Mouse (Mus musculus) adipocyte (in vitro differentiated cells): Measurements from ENCODE around the gene Crp.

Experiments
- DNase-seq: peaks from one replicate; pipeline ENCODE4 v3.0.0-alpha.2; 2016; ENCODE audit warnings: low spot score

Gene Crp

GRCm38 (mm10) chr1:172711962-172712361, 14.1 kb downstream of the Crp start:
- DNase-seq: no peak

- no peak for DNase-seq
Measured at GRCm38 (mm10) chr1:172751241-172751640, 53.4 kb downstream of the Crp start.

GRCm38 (mm10) chr1:172755151-172755550, 57.3 kb downstream of the Crp start:
- DNase-seq: no peak

- DNase-seq: no peak
Measured at GRCm38 (mm10) chr1:172759525-172759924, 61.7 kb downstream of the Crp start.

- no peak for DNase-seq
Measured at GRCm38 (mm10) chr1:172779195-172779594, 81.3 kb downstream of the Crp start.

GRCm38 (mm10) chr1:172785322-172785721, 87.5 kb downstream of the Crp start:
- DNase-seq: no peak

- DNase-seq: no peak
Measured at GRCm38 (mm10) chr1:172785886-172786285, 88.0 kb downstream of the Crp start.

- no peak for DNase-seq
Measured at GRCm38 (mm10) chr1:172828975-172829374, 131.1 kb downstream of the Crp start.

GRCm38 (mm10) chr1:172847044-172847761, 149.3 kb downstream of the Crp start:
- DNase-seq: no peak

GRCm38 (mm10) chr1:172848171-172848570, 150.3 kb downstream of the Crp start:
- DNase-seq: no peak

GRCm38 (mm10) chr1:172875265-172875664, 177.4 kb downstream of the Crp start:
- no peak for DNase-seq

- no peak for DNase-seq
Measured at GRCm38 (mm10) chr1:172876675-172877074, 178.8 kb downstream of the Crp start.
